Mouse (Mus musculus) myocyte (in vitro differentiated cells): ENCODE results near the gene Tnfsf8.

Experiments used
- CEBPB ChIP-seq: IDR thresholded peaks from 2 replicates; pipeline ENCODE4 v1.6.1; 2011; ENCODE audit warnings: mild to moderate bottlenecking, moderate library complexity; ENCODE audit not compliant: poor library complexity, insufficient read depth, severe bottlenecking
- E2F4 ChIP-seq: IDR thresholded peaks from one replicate; pipeline ENCODE4 v1.6.1; 2011; ENCODE audit warnings: mild to moderate bottlenecking, control low read depth, moderate library complexity; ENCODE audit not compliant: insufficient read depth
- MAX ChIP-seq: IDR thresholded peaks from one replicate; pipeline ENCODE4 v1.6.1; 2011; ENCODE audit warnings: low read depth, mild to moderate bottlenecking, control low read depth
- MYOG ChIP-seq, 3 experiments: IDR thresholded peaks; one replicate each; pipeline ENCODE4 v1.6.1; 2011; ENCODE audit warnings: control low read depth in 2 of 3, low read depth in 2 of 3, mild to moderate bottlenecking in 2 of 3; ENCODE audit not compliant: insufficient read length in 2 of 3, control insufficient read depth in 1 of 3, insufficient read depth in 1 of 3
- POLR2A ChIP-seq: IDR thresholded peaks from one replicate; pipeline ENCODE4 v1.6.1; 2011; ENCODE audit warnings: low read depth, mild to moderate bottlenecking, control low read depth, moderate library complexity; ENCODE audit not compliant: insufficient read length
- POLR2AphosphoS2 ChIP-seq: IDR thresholded peaks from one replicate; pipeline ENCODE4 v1.6.1; 2011; ENCODE audit warnings: low read depth, control low read depth; ENCODE audit not compliant: insufficient read length
- REST ChIP-seq: IDR thresholded peaks from one replicate; pipeline ENCODE4 v1.6.1; 2011; ENCODE audit warnings: mild to moderate bottlenecking, control low read depth, moderate library complexity; ENCODE audit not compliant: insufficient read depth, insufficient read length
- TCF12 ChIP-seq: IDR thresholded peaks from one replicate; pipeline ENCODE4 v1.6.1; 2011; ENCODE audit warnings: mild to moderate bottlenecking, control low read depth; ENCODE audit not compliant: poor library complexity, insufficient read depth, severe bottlenecking
- USF1 ChIP-seq: IDR thresholded peaks from one replicate; pipeline ENCODE4 v1.6.1; 2011; ENCODE audit warnings: low read depth, mild to moderate bottlenecking, control low read depth, moderate library complexity

DNA sequence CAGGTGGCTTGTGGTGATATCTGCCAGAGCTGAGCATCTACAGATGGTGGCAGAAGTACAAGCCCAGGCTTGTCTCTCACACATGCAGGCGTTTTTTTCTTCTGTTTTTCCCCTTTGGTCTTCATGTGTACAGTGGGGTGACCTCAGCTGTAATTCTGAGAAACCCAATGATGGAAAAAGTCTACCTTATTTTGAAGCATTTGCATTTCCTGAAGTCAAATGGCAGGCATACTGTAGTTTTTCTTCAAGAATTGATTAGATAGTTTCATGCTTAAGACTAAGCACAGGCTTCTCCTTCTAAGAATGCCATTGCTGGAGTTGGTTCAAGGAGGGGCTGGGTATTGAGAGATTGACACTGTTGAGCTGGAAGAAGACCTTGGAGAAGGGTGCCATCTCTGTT, 18.9 kb downstream of the Tnfsf8 start:
- TF ChIP-seq MAX (no peak), E2F4 (no peak), POLR2A (no peak), REST (no peak), POLR2AphosphoS2 (no peak), CEBPB (no peak), MYOG (IDR thresholded peaks at IDR 0.05; ENCODE audit: control insufficient read depth in 1 of 3, insufficient read depth in 1 of 3, insufficient read length in 2 of 3, low read depth in 2 of 3) (no peak), TCF12 (no peak), USF1 (no peak)
